Mouse (Mus musculus) erythroid progenitor cell, adult 5-6 weeks (primary cell): ENCODE measurements around the gene Nfyc. TPM values are rescaled to one million over a fixed set of nuclear protein-coding genes. Genes with fewer than 3 reads are reported as not detected.

Source experiments
- ATAC-seq: replicated peaks from 2 replicates; pipeline ENCODE4 v1.8.0; 2016; ENCODE audit warnings: moderate number of reproducible peaks, mild to moderate bottlenecking, moderate TSS enrichment, inconsistent platforms; ENCODE audit not compliant: poor library complexity, low FRiP score, severe bottlenecking
- total RNA-seq, 2 experiments: library from RNA; stranded (forward) in 1 of 2; stranded (reverse) in 1 of 2; fragments of 150-400 nt in 1 of 2; fragments of 186-747, 209-891 nt in 1 of 2; gene quantifications; 2 replicates each; pipeline versions ENCODE4 v1.2.3 to v1.2.4; 2015 to 2017; ENCODE audit warnings: low replicate concordance in 2 of 2

Nfyc gene
- total RNA-seq, 2 experiments from 2014 or later = 50.5 to 87.2 TPM

- no peak for ATAC-seq
Observed at GRCm38 (mm10) chr4:120792918-120793317, 38.5 kb downstream of the Nfyc start.

GRCm38 (mm10) chr4:120790027-120790426 lies 41.3 kb downstream of the Nfyc start:
- ATAC-seq = no peak

- ATAC-seq = no peak
Observed at GRCm38 (mm10) chr4:120755801-120756200, 75.6 kb downstream of the Nfyc start.

GRCm38 (mm10) chr4:120755299-120755698 lies 76.1 kb downstream of the Nfyc start:
- no peak for ATAC-seq

GRCm38 (mm10) chr4:120749601-120750000 lies 81.8 kb downstream of the Nfyc start:
- ATAC-seq = no peak

DNA sequence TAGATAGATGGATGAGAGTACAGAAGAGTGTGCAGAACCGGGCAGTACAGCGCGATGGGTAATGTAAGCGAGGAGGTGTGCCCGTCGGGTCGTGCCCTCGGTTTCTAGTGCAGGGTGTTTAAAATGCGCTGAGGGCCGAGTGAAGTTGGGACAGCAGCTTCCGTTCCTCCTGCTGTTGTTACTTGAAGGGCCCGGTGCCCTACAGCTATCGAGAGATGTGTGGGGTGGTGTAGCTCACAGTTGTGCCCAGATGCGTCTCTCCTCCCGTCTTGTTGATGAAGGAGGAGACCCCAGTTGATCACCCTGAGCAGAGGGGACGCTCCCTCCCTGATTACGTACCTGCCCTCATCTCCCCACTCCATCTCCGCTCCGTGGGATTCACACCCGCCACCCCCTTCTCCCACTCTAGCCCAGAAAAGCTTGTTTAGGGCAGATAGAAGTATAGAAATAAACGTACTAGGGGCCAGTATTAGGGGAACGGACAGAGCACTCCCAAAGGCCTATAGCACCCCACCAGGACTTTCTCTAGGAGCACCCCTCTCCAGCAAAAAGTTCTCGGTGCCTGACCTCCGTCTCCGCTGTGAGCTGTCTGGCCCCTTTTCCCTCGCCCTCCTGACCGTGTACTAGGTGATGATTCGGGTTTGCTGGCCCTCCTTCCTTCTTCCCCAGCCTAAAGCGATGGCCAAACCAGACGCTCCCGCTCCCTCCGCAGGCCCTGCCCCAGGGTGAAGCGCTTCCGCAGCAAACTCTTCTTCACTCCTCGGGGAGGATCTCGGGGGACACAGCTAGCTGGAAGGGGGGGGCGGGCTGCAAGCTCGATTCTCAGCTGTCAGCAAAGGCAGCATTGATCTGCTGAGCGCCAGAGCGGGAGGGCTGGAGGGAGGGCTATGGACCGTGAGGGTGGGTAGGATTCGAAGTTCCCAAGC lies 83.2 kb downstream of the Nfyc start, which contains the start of gene Kcnq4:
TSS of gene Kcnq4 (minus strand) at position 672 of the 926 bp plus-strand sequence.
- no peak for ATAC-seq

- no peak for ATAC-seq
Observed at GRCm38 (mm10) chr4:120747243-120747792, 84.1 kb downstream of the Nfyc start.

GRCm38 (mm10) chr4:120746552-120747150 lies 84.7 kb downstream of the Nfyc start:
- no peak for ATAC-seq

DNA sequence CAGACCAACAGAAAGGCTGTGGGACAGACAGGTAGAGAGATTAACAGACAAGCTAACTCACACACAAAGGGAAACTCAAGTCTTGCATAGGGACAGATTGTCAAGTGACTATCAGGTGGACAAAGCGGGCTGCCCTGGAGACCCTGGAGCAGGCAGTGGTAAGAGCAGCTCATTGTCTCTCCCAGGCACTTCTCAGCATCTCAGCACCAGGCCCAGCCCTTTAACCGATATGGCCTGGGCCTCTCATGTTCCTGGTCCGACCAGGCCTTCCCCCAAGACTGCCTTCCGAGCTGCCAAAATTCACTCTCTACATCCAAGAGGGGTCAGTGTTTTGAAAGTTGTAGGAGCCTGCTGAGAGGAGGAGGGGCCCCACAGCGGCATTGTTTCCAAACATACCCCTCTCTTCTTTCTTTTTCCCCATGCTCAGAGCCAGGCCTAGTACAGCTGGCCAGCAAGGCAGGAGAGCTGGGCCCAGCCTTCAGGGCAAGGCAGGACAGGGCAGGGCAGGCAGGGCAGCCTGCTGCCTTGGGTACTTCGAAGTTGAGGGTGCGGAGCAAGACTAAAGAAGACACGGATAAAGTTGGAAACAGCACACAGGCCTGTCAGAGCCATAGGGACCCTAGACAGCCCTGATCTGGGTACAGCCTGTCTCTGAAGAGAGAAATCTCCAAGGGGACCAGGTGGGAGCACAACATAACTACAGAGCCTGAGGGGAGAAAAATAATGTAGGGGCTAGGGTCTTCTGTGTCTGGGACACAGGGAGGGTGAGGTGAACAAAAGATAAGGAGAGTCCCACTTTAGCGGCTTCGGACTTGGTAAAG lies 85.4 kb downstream of the Nfyc start:
- ATAC-seq = no peak

DNA sequence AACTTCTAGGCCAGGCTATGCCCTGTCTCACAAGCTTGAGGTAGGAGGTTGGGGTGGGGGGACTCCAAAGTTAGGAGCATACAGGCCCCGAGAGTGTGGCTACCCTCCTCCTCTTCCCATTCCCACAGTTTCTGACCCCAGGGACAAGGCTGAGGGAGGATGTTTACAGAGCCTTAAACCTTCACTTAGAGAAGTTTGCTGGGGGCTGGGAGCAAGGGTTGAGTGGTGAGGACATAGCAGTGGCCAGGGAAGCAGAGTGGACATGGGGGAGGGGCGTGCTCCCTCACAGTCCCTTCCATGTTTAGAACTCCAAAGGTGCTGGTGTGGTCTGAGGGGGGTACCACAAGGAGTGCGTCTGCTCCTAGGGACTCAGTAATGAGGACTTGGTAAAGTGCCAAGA lies 87.7 kb downstream of the Nfyc start:
- no peak for ATAC-seq

- ATAC-seq = no peak
Observed at GRCm38 (mm10) chr4:120741303-120741702, 90.1 kb downstream of the Nfyc start.

GRCm38 (mm10) chr4:120734012-120734622 lies 97.3 kb downstream of the Nfyc start:
- no peak for ATAC-seq

DNA sequence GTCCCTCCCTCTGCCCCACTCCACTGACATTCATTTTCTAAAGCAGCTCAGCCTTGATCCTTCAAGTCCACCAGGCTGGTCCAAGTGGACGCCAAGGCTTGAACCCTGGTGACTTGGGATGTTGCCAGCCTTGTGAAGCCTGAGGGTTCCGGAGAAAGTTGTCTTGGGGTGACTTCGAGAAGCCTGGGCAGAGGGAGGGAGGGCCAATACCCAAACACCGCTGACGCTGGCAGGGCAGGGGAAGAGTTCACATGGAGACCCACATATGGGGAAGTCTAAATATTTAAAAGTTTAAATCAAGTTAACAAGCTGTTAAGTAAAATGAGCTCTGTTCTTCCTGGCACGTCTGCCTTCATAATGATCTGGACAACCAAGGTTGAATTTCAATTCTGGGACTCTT lies 98.6 kb downstream of the Nfyc start:
- ATAC-seq = no peak

- peak; percentile 84 for ATAC-seq
Observed at GRCm38 (mm10) chr4:120731030-120731644, 100.2 kb downstream of the Nfyc start.

- ATAC-seq = no peak
Observed at GRCm38 (mm10) chr4:120730574-120730973, 100.8 kb downstream of the Nfyc start.

GRCm38 (mm10) chr4:120730146-120730545 lies 101.2 kb downstream of the Nfyc start:
- ATAC-seq = no peak

- no peak for ATAC-seq
Observed at GRCm38 (mm10) chr4:120729441-120729840, 101.9 kb downstream of the Nfyc start.

GRCm38 (mm10) chr4:120727842-120728241 lies 103.5 kb downstream of the Nfyc start:
- ATAC-seq = no peak

DNA sequence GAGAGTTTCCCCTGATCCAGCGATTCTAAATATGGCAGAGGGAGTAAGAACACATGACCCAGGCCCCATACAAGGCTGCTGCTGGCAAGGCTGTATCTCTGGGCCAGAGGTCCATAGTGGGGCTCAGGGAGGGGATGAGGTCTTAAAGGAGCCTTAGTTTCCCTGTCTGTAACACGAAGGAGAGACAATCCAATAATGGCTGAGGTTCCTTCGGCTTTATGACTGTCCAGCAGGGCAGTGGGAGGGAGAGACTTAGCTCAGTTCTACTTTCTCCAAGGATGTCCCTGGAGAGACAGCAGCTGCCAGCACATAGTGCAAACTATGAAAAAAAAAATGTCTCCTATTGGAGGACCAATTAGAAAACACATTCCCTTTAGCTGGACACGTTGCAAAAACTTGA lies 105.2 kb downstream of the Nfyc start:
- no peak for ATAC-seq
